Mouse (Mus musculus) testis, postnatal 10 days (tissue): Measurements from ENCODE around the gene Zfp276.
"Not testable (repeated sequence)": the region's sequence is repeated elsewhere in the genome, so short reads cannot be mapped to it uniquely, and the experiment has no call there.

Source experiments
- DNase-seq: peaks from one replicate; pipeline ENCODE4 v3.0.0; 2021; ENCODE audit warnings: low spot score

Gene Zfp276

DNA sequence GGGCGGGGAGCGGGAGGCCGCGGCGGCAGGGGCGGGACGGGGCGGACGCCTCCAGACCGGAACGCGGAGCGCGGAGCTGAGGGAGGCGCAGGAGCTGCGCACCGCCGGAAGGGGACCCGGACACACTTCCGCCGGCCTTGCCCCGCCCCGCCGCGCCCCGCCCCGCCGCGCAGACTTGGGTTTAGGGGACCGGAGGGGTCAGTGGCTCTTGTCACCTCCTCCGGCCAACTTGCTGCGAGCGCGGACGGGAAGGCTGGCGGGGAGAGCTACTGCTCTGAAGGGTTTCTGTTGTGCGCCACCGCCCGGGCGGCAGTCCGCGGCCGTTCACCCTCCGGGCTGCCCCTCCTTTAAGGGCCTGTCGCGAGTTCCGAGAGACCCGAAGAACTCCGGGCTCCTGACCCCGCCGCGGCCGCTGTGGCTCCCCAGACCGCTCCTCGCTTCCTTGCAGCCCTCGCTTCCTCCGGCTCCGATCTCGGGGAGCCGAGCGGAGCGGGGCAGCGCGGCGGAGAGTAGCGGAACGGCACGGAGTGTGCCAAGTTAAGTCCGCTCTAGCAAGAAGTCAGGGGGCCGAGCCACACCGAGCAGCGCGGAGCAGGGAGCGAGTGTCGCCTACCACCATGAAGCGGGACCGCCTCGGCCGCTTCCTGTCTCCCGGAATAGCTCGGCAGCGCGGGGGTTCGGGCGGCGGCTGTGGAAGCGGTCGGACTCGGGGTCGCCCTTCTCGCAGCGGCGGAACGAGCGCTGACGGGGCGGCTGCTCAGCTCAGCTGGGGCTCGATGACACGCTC, at the start of gene Zfp276, which contains the start of gene Vps9d1:
Gene Zfp276 (plus strand): TSS at position 97 of the 787 bp plus-strand sequence.
Gene Vps9d1 (minus strand): TSS at position 250 of the 787 bp plus-strand sequence.
- DNase-seq: peak; percentile 93

DNA sequence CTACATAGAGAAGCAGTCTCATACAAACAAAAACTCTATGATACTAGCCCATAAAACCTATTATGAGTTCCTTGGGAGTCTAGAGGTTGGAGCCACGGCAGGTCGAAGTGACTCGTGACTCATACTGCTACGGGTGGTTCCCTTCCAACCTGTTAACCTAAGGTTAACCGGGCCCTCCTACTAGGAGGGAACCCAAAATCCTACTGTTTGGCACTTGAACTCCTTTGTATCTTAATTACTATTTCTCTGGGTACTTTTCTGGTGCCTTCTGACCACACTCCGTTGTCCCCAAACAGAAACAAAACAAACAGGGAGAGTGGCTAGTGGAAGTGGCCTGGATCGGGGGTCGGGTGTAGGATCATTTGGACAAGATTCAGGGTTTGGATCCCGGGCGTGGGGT, 42.1 kb upstream of the Zfp276 start:
- DNase-seq: no peak

DNA sequence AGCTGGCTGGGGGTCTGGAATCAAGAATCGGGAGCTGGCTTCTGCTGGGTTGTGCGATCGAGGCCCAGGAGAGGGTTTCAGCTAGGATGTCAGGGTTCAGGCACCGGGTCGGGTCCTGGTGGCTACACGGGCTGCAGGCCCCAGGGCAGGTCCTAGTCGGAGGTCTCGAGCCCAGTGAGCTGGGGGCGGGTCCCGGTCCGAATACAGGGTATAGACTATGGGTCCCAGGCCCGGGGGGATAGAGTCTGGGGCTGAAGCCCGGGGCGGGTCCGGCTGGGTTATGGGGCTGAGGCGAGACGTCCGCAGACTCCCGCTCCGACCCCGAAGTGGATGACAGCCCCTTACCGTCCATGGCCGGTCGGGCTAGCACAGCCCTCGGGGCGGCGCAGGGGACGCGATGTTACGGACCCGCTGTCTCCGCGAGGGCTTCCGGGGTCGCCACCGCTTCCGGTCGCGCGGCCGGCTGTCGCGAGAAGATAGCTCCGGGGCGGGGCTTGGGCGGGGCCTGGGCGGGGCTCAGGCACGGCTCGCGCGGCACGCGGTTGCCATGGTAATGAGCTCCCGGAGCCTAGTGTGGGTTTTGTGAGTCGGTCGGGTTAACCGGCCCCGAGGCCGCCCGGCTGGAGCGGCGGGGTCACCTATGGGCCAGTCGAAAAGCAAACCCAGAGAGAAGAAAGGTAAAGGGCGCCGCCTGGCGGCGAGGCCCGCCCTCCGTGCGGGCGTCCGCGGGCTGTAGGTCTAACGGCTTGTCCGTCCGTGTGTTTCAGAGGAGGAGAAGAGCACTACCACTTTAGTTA, 41.5 kb upstream of the Zfp276 start, which contains the start of the genes Chmp1a and Spata33:
Gene Chmp1a (minus strand): TSS at position 443 of the 797 bp plus-strand sequence.
Gene Spata33 (plus strand): TSS at position 512 of the 797 bp plus-strand sequence.
- DNase-seq: peak; percentile 93

DNA sequence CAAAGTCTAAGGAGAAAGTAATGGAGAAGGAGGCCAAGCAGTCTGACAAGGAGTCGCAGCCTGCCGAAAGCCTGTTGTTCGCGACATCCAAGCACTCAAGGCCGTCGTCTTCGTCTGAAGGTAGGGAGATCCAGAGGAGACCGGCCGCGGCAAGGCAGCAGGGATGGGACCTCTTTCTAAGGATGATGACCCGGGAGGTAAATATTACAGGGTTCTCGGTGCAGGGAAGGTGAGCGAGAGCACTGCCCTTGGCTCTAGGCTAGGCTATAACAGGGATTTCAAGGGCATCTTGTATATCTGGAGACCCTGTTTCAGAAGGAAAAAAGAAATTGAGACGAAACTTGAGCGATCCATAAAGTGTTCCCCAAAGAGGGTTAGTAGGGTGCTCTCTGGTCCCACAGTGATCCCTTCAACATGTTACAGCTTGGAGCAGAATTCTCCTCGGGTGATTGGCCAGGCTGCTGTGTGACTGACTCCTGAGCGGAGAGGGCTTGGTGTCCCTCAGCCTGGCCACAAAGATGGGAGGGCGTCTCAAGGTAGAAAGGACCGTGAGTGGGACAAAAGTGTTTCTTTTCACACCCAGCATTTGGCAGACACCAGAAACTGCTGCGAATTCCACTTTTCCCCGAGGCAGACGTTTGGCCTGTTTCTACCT, 40.8 kb upstream of the Zfp276 start:
- no peak for DNase-seq

DNA sequence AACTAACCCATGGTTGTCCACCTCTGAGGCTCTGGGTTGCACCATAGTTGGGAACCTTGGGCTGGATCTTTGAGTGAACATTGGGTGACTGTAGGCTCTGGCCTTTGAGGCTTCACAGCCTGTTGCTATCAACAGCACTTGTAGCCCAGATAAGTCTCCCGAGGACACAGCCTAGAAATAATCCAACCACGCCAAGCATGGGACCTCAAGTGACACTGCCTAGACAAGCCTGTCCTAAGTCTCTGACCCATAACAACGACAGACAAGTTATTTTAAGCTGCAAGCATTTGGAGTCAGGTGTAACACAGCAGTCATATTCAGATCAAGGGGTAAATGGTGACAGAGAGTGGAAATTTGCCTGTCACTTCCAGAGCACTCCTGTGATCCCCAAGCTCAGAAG, 38.6 kb upstream of the Zfp276 start:
- DNase-seq: no peak

DNA sequence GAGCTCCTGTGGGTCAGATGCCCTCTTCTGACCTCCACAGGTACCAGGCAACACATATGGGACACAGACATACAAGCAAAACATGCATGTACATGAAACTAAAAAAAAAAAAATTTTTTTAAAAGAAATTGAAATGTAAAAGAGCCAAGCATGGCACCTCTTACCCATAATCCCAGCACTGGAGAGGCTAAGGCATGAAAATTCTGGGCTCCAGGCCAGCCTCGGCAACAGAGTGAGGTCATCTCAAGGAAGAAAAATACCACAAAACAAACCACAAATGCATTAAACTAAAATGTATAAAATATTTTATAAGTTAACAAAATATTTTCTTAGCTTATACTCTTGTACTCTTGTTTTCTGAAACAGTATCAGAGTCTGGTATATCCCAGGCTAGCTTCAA, 33.1 kb upstream of the Zfp276 start:
- no peak for DNase-seq

DNA sequence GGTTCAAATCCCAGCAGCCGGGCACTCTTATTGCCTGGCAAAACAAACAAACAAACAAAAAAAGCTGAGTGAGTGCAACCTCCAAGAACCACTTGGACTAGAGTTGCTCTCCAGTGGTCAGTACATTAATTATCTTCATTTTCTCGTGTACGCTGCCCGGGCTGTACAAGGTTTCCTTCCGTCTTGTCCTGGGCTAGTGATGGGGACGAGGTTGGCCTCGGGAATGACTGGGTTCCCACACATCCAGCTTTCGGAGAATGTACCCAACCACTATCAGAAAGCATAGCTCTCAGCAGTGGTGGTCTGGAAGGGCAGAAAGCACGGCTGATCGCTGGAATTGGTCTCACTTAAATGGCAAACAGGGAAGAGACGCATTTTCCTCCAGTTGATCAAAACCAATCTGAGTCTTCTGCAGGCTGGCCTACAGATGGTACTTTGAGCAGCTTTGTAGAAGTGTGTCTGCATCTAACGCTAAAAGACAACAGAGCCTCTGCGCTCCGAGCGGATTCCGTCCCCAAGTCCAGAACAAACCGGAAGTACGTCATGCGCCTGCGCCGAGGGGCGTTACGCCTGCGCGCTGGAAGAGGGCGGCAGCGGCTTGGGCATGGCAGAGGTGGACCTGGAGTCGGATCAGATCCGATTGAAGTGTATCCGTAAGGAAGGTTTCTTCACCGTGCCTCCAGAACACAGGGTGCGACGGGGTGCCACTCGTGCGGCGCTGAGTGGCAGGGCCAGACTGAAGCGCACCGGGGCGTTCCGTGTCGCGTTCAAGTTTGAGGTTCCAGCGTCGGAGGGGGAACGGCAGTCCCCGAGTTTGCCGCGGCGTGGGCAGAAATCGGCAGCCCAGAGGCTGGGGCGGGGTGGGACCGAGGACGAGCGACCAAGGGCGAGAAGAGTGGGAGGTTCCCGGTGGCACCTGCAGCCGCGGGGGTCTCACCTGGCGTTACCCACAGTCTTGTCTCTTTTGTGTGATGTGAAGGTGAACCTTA, 29.4 kb upstream of the Zfp276 start, which contains the start of gene Cdk10:
Gene Cdk10 (plus strand): TSS at position 565 of the 989 bp plus-strand sequence.
- peak; percentile 95 for DNase-seq

DNA sequence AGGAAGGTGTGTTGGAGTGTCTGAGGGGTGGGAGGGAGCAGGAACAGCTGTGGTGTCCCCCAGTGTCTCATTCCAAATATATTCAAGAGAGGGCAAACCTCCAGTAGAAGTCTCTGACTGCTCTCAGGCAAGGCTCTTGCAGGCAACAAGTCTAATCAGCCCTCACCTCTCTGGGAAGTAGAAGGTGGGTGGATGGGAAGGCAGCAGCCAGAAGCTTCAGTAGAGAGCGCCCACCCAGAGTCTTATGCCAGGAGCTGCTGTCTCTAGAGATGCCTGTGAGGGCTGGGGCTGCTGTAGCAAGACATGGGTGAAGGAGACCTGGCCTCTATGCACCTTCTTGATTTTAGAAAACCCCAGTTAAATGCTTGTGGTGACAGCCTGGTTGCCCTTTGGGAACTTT, 25.6 kb upstream of the Zfp276 start:
- no peak for DNase-seq

DNA sequence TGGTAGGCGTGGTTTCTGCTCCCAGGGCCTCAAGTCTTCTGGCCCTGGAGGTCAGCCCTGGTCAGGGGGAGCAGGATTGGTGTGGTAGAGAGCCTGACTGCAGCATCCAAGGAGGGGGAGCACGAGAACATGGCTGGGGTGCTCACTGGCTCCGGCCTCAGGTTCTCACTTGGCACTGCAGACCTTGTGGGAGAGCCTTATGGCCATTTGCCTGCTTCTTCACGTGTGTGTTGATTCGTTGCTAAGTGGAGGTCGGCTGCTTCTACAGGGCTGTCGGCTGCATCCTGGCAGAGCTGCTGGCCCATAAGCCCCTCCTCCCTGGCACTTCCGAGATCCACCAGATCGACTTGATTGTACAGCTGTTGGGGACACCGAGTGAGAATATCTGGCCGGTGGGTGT, 23.7 kb upstream of the Zfp276 start:
- DNase-seq: not testable (repeated sequence)

DNA sequence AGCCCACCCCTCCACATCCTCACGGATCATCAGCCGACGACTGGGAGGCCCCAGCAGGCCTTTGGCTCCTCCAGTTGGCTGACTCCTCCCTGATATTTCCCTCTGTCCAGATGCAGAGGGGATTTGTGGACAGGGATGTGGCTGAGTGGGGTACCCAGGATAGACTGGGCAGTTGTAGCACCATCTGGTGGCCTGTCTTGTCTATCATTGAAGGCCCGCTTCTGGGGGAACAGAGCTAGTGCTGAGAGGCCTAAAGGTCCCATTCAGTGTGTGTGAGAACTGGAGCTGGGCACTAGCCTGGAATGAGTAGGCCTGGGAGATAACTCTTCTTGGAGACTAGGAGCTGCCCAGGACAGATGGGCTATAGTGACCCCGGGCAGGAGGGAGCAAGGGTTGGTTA, 22.3 kb upstream of the Zfp276 start:
- no peak for DNase-seq

DNA sequence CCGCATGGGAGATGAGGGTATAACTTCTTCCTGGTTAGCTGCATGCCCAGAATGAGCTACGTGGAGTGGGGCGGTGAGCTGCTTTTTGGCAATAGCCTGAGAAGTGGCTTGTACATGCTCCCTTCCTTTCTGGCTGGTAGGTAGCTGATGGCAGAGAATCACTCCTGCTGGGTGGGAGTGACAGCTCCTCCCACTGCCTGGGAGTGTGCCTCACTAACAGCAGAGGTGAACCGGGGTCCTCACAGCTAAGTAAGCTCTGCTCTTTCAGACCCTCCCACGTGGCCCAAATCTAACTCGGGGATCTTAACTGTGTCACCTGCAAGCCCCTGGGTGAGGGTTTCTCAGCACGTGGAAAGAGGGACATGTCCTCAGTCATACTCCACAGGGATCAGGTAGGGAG, 21.4 kb upstream of the Zfp276 start:
- no peak for DNase-seq

DNA sequence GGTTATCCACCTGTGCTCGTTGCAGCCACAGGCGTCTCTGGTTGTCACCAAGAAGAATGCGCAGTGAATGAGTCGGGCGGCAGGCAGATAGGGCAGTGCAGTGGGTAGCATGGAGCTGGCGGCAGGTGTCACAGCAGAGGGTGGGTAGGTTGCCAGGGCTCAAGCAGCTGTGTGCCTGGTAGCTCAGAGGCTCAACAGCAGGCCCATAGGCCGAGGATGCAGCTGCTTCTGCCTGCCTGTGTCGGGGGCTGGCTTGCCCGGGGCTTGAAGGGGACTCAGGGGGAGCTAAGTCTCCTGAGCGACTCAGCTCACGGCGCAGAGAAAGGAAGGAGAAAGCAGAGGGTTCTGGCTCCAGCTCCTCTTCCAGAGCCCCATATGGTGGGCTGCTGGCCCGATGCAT, 20.7 kb upstream of the Zfp276 start:
- DNase-seq: no peak

DNA sequence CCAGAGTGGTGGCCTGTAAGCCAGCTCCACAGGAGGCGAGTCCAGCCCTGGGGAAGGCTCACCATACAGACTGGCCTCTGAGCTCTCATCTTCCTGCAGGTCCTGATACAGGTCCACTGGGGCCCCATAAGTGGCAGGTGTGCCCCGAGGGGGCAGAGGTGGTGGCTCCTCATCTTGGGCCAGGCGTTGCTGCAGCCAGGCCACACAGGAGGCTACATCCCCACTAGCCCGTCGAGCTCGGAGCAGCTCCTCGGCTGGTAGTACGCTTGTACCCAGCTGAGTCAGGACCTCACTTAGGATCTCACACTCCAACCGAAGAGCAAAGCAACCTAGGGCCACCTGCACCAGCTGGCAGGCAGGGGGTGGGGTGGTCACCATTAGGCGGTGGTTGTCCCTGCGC, 20.2 kb upstream of the Zfp276 start:
- DNase-seq: no peak

DNA sequence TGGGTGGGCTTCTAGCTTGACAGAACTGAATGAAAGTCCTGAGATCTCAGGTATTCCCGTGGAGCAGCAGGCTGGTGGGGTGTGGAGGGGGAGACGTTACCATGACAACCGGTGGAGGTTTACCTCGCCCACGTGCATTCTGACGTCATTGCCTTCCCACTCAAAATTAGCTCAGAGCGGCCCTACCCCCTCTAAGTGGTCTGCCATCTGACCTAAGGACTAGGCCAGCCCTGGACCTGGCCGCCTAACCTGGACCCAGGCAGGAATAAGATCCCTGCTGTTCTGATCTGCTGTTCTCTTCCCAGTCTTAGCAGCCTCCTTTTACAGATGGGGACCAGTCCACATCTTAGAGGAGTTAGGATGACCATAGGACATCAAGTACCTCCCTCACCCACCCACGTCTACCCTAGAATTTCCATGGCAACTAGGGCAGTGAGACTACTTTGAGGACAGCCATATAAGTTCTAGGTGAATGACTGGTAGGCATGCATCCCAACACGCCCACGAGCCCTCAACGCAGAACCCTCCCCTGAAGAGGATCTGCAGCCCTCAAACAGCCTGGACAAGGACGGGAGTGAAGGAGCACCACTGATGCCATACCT, 19.0 kb upstream of the Zfp276 start:
- no peak for DNase-seq

DNA sequence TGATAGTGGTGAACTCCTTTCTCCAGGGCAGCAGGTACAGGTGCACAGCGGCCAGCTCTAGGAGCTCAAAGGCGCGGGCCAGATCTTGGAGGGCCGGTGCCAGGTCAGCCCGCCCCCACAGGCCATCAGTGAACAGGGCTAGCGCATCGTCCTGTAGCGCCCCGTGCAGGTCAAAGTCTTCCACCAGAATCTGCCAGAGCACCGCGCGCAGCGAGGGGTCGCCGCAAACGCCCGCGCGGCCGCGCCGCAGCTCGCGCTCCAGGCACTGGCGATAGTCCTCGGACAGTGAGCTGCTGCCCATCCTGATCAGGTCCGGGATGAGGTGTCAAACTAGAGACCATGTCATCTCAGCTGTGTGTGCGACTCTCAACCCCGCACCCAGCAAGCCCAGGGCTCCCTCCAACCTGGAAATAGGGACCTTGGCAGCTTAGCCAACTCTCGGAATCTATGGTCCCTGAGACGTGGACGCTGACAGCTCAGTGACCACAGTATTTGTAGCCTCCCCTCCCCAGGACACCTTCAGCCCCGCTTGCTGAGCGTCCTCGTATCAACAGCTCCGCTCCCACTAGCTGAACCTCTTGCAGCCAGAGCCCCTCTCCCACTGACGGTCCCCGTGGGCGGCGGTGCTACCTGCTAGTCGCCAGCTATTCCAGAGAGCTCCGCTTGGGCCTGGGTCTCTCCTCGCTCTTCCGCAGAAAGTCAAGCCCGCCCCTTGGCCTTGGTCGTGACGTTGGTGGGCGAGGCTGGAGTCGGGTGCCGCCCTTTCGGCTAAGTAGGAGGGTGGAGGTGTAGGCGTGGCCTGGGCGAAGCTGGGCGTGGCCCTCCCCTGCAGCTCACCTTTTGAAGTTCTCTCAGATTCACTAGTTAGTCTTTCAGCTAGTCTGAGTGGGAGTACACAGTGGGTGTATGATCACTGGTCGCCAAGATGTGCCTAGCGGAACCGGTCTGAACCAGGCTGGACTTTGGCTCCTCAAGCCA, 18.2 kb upstream of the Zfp276 start, which contains the start of gene Spata2l:
Gene Spata2l (minus strand): TSS at position 714 of the 978 bp plus-strand sequence.
- peak; percentile 94 for DNase-seq

DNA sequence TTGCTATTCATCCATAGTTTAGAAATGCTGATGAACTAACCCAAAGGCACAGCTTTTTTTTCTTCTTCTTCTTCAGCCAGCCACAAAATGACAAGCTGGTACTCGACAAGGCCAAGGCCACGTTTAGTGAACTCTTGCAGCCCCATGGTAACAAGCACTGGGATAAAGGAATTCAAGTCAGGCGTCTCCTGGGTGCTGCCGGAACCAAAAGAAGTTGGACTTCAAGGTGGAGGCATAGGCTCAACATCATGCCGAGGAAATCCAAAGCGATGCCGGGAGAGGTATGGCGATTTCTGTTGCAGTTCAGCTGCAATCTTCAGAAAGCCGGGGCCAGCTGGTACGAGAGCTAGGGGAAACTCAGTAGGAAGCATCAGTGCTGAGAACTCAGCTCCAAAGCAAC, 14.6 kb upstream of the Zfp276 start:
- no peak for DNase-seq

DNA sequence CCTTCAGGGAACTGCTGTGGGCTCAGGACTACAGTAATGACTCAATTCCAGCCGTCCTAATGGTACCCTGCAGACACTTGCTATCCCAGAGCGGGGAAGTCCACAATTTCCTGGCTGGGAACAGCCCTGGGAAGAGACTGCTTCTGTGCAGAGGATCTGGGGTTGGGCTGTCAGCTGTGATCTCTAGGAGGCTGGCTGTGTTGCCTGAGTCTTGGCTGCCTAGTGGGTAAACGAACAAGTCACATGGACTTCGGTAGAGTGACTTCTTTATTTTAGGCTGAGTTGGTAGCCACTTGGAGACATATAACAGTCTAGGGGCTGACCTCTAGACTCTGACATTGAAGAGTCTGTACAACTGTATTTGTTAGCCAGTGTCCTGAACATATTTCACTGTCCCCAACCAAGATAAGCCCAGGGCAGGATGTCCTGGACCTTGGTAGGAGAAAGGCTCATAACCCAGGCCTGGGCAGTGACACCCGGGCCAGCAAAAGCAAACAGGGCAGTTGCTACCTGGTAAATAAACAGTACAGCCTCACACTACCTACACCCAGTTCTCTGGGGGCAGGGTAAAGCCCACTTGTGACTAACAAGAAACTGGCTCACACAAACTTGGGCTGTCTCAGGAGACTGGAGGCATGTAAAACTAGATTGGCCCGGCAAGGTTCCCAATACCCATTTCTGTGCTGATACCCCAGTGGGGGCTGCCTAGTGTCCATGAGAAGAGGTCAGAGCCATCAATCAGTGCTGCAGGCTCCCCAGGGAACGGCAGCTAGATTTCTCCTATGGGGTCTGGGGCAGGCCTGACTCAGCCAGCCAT, 11.7 kb upstream of the Zfp276 start:
- no peak for DNase-seq

DNA sequence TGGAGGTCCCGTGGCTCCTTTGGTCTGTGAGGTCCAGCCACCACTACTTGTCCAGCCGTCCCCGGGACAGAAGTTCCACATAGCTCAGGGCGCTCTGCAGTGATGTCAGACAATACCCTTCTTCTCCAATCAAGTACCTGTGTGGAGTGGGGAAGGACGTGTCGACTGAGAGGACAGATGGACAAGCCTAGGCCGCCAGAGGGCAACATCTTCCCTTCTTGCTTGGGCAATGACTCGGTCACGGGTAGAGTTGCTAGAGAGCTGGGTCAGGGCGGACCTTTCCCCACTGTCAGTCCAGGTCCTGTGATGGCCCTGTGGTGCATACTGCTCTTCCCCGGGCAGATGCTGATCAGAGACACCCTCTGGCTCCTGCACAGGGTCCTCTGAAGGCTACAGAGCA, 10.9 kb upstream of the Zfp276 start:
- DNase-seq: no peak

DNA sequence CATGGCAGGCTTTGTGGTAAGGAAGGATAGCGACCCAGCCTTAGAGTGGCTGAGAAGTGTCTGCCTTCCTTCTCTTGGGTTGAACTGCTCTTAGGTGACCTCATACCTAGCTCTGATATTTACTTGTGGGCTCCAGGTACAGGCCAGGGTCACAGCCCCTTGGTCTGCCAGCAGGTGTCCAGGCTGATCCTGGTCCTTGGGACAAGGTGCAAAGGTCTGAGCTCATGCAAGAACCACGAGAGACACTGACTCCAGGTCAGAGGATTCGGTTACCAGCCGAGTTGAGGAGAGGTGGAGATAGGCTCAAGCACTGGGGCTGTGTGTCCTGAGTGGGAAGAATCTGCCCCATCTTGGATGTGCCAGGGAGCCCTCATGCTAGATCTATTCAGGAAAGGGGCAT, 9.6 kb upstream of the Zfp276 start:
- DNase-seq: no peak
